Mouse (Mus musculus): ENCODE results near the gene Ckap4. TPM values are rescaled to one million over a fixed set of nuclear protein-coding genes. Genes with fewer than 3 reads are reported as not detected.
"Not testable (repeated sequence)": the region's sequence is repeated elsewhere in the genome, so short reads cannot be mapped to it uniquely, and the experiment has no call there.

The Ckap4 gene
- polyA plus RNA-seq, 1 experiment: 10.5 TPM

GRCm38 (mm10) chr10:84484661-84485060 lies 49.2 kb downstream of the Ckap4 start:
- 13% methylated on average over 1 of the region's 1 CpGs for WGBS
- no peak for TF ChIP-seq CTCF (IDR thresholded peaks at IDR 0.05; ENCODE audit: extremely low read depth, insufficient read depth, insufficient read length, insufficient replicate concordance)
- TF ChIP-seq POLR2A (IDR thresholded peaks at IDR 0.05; ENCODE audit: low read depth, low read length): no peak
- DNase-seq (ENCODE audit: low read depth in 1 of 2, low spot score in 2 of 2): no peak
- H3K36me3 ChIP-seq (ENCODE audit: control insufficient read depth, insufficient read depth, low read length): no peaks in the 10 kb centered on the region
- no peak overlapping the region for H3K27ac ChIP-seq (ENCODE audit: insufficient read depth, low read length)
- H3K27me3 ChIP-seq (ENCODE audit: control insufficient read depth, insufficient read depth, low read length): no peaks in the 10 kb centered on the region
- H3K4me1 ChIP-seq (ENCODE audit: control insufficient read depth, insufficient read depth, insufficient read length): peaks cover 7% of the 10 kb centered on the region
- no peak overlapping the region for H3K4me3 ChIP-seq (ENCODE audit: extremely low read depth, insufficient read depth, insufficient read length)

DNA sequence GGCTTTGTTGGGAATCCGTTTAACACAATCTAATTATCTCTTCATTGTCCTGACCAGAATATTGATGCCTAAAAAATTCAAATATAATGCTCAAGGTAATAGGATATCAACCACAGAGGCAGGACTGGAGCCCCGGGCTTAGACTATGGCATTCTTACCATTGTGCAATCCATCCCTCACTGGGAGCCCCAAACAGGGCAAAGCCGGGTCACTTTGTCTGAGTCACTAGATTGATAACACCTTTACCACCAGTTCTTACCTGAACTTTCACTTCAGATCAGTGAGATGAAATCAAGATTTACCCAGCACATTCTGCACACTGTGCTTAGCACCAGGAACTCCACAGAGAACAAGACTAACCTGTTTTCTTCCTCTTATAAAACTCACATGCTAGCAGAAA lies 50.3 kb downstream of the Ckap4 start:
- H3K4me3 ChIP-seq (ENCODE audit: extremely low read depth, insufficient read depth, insufficient read length): no peak overlapping the region
- H3K27me3 ChIP-seq (ENCODE audit: control insufficient read depth, insufficient read depth, low read length): no peaks in the 10 kb centered on the region
- H3K27ac ChIP-seq (ENCODE audit: insufficient read depth, low read length): no peak overlapping the region
- WGBS: 81% methylated on average over 3 of the region's 3 CpGs
- H3K4me1 ChIP-seq (ENCODE audit: control insufficient read depth, insufficient read depth, insufficient read length): peaks cover 7% of the 10 kb centered on the region
- no peak for TF ChIP-seq POLR2A (IDR thresholded peaks at IDR 0.05; ENCODE audit: low read depth, low read length)
- TF ChIP-seq CTCF (IDR thresholded peaks at IDR 0.05; ENCODE audit: extremely low read depth, insufficient read depth, insufficient read length, insufficient replicate concordance): no peak
- no peak for DNase-seq (ENCODE audit: low read depth in 1 of 2, low spot score in 2 of 2)
- no peaks in the 10 kb centered on the region for H3K36me3 ChIP-seq (ENCODE audit: control insufficient read depth, insufficient read depth, low read length)

GRCm38 (mm10) chr10:84483069-84483468 lies 50.8 kb downstream of the Ckap4 start:
- Histone ChIP-seq H3K27ac (ENCODE audit: insufficient read depth, low read length) (no peak overlapping the region), H3K36me3 (ENCODE audit: control insufficient read depth, insufficient read depth, low read length) (no peaks in the 10 kb centered on the region), H3K4me1 (ENCODE audit: control insufficient read depth, insufficient read depth, insufficient read length) (peaks cover 7% of the 10 kb centered on the region), H3K27me3 (ENCODE audit: control insufficient read depth, insufficient read depth, low read length) (no peaks in the 10 kb centered on the region), H3K4me3 (ENCODE audit: extremely low read depth, insufficient read depth, insufficient read length) (no peak overlapping the region)
- no peak for DNase-seq (ENCODE audit: low read depth in 1 of 2, low spot score in 2 of 2)
- 78% methylated on average over 2 of the region's 2 CpGs for WGBS
- TF ChIP-seq POLR2A (IDR thresholded peaks at IDR 0.05; ENCODE audit: low read depth, low read length) (no peak), CTCF (IDR thresholded peaks at IDR 0.05; ENCODE audit: extremely low read depth, insufficient read depth, insufficient read length, insufficient replicate concordance) (no peak)

DNA sequence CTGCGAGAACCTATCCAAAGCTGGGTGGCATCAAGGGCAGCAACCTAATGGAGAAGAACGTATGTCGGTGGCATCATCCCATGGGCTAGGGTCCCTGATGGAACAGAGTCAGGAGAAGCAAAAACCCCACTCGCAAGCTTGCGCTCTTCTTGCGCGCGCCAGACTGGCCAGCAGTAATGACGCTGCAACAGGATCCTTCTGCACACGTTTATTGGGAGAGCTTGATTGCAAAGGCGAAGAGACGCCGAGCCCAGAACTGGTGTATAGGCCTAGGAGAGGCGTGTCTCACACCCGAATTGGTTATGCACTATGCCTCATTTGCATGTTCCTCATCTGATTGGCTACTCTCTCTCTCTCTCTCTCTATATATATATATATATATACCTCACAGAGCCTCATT lies 51.4 kb downstream of the Ckap4 start:
- H3K36me3 ChIP-seq (ENCODE audit: control insufficient read depth, insufficient read depth, low read length); H3K27me3 ChIP-seq (ENCODE audit: control insufficient read depth, insufficient read depth, low read length); DNase-seq (ENCODE audit: low read depth in 1 of 2, low spot score in 2 of 2); H3K27ac ChIP-seq (ENCODE audit: insufficient read depth, low read length); H3K4me1 ChIP-seq (ENCODE audit: control insufficient read depth, insufficient read depth, insufficient read length); H3K4me3 ChIP-seq (ENCODE audit: extremely low read depth, insufficient read depth, insufficient read length): not testable (repeated sequence)
- 95% methylated on average over 15 of the region's 15 CpGs for WGBS

DNA sequence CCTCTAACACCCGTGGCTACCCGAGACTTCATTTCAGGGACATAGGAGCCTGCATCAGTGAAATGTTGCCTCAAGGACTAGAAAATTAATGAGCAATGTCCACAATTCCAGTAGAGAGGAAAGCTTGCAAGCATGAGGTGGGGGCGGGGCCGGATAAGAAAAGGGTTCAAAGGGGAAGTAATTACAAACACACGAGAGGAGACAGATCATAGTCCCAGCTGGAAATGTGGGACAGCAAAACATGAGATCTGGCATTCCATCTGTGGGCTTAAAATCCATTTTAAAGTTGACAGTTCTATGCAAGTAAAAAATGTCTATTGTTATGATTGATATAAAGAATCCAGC lies 52.6 kb downstream of the Ckap4 start:
- WGBS: 59% methylated on average over 5 of the region's 5 CpGs
- Histone ChIP-seq H3K4me3 (ENCODE audit: extremely low read depth, insufficient read depth, insufficient read length) (no peak overlapping the region), H3K36me3 (ENCODE audit: control insufficient read depth, insufficient read depth, low read length) (no peaks in the 10 kb centered on the region), H3K27me3 (ENCODE audit: control insufficient read depth, insufficient read depth, low read length) (no peaks in the 10 kb centered on the region), H3K4me1 (ENCODE audit: control insufficient read depth, insufficient read depth, insufficient read length) (peaks cover 7% of the 10 kb centered on the region), H3K27ac (ENCODE audit: insufficient read depth, low read length) (no peak overlapping the region)
- TF ChIP-seq CTCF (IDR thresholded peaks at IDR 0.05; ENCODE audit: extremely low read depth, insufficient read depth, insufficient read length, insufficient replicate concordance) (no peak), POLR2A (IDR thresholded peaks at IDR 0.05; ENCODE audit: low read depth, low read length) (no peak)
- no peak for DNase-seq (ENCODE audit: low read depth in 1 of 2, low spot score in 2 of 2)

DNA sequence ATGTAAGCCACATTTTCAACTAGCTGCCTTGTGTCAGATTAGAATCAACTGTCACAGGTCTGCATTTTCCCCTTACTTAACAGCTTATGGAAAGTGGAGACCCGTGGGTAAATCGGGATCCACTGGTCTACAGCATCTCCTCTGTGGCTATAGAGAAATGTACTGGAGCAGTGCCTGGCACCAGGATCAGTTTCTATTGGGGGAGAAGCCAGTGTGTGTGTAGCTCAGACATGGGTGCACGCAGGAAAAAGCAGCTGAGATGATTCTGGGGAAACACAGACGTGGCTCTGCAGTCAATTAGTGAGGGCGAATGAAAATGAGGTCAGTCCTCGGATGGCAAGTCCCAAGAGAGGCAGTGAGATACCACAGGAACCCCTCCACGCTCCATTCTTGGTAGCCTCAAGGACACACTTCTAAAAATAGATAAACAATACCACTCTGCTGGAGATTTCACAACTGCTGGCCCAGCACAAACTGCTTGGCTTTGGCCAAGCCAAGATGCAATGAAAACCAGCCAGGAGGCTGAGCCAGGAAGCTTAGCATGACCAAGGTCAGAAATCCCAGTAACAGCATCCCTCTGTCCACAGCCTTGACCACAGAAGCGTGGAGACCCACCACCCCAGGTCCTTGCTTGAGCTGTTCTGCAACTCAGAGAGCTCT lies 53.1 kb downstream of the Ckap4 start:
- DNase-seq (ENCODE audit: low read depth in 1 of 2, low spot score in 2 of 2): no peak
- whole genome bisulfite sequencing: 45% methylated on average over 8 of the region's 8 CpGs
- Histone ChIP-seq H3K4me1 (ENCODE audit: control insufficient read depth, insufficient read depth, insufficient read length) (peaks cover 7% of the 10 kb centered on the region), H3K36me3 (ENCODE audit: control insufficient read depth, insufficient read depth, low read length) (no peaks in the 10 kb centered on the region), H3K27me3 (ENCODE audit: control insufficient read depth, insufficient read depth, low read length) (no peaks in the 10 kb centered on the region), H3K4me3 (ENCODE audit: extremely low read depth, insufficient read depth, insufficient read length) (no peak overlapping the region), H3K27ac (ENCODE audit: insufficient read depth, low read length) (no peak overlapping the region)
- TF ChIP-seq POLR2A (IDR thresholded peaks at IDR 0.05; ENCODE audit: low read depth, low read length) (no peak), CTCF (IDR thresholded peaks at IDR 0.05; ENCODE audit: extremely low read depth, insufficient read depth, insufficient read length, insufficient replicate concordance) (no peak)

DNA sequence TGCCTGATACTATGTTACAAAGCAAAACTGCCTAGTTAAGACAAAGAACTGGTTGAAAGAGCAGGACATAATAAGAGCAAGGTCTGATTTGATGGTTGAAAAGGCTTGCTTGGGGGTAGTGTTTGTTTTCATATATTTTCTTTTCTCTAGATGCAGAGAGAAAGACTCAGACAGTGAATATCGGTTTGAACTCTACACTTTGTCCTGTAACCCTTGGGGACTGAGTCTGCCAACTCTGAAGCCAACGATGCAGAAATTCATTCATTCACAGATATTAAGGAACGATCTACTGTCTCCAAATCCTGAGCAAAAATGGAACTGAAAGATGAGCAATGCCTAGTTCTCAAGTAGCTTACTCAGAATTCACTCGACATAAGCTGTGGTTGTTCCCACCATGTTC lies 53.7 kb downstream of the Ckap4 start:
- DNase-seq (ENCODE audit: low read depth in 1 of 2, low spot score in 2 of 2): no peak
- no peaks in the 10 kb centered on the region for H3K27me3 ChIP-seq (ENCODE audit: control insufficient read depth, insufficient read depth, low read length)
- TF ChIP-seq POLR2A (IDR thresholded peaks at IDR 0.05; ENCODE audit: low read depth, low read length) (no peak), CTCF (IDR thresholded peaks at IDR 0.05; ENCODE audit: extremely low read depth, insufficient read depth, insufficient read length, insufficient replicate concordance) (no peak)
- H3K4me1 ChIP-seq (ENCODE audit: control insufficient read depth, insufficient read depth, insufficient read length): peaks cover 7% of the 10 kb centered on the region
- H3K36me3 ChIP-seq (ENCODE audit: control insufficient read depth, insufficient read depth, low read length): no peaks in the 10 kb centered on the region
- H3K27ac ChIP-seq (ENCODE audit: insufficient read depth, low read length): no peak overlapping the region
- H3K4me3 ChIP-seq (ENCODE audit: extremely low read depth, insufficient read depth, insufficient read length): no peak overlapping the region
- WGBS: 30% methylated on average over 4 of the region's 4 CpGs
